Mouse (Mus musculus) liver, embryonic 16.5 days (tissue): ENCODE measurements at regions not wholly inside any gene's neighbourhood (a gene's known extent, or its start where the extent isn't known, plus 50 kb on each side); places are given as distances from the start of the nearest gene placed in this dataset.

Experiments
- ATAC-seq: fragments of 200-750 bp; cut with Nextera tagmentation; 2 replicates; pipeline ENCODE4 v1.8.0; 2017; ENCODE audit warnings: low read depth, mild to moderate bottlenecking, moderate number of reproducible peaks, moderate library complexity
- H3K27ac ChIP-seq: fragments of 300-500 bp; sonication (generic); 2 replicates; pipeline ENCODE4 v1.5.1; 2014; ENCODE audit warnings: mild to moderate bottlenecking, low read length
- H3K27me3 ChIP-seq: fragments of 300-500 bp; sonication (generic); 2 replicates; pipeline ENCODE4 v1.6.1; 2014; ENCODE audit warnings: low read depth, low read length, mixed read lengths; ENCODE audit not compliant: control insufficient read depth, insufficient read depth
- H3K36me3 ChIP-seq: fragments of 300-500 bp; sonication (generic); 2 replicates; pipeline ENCODE4 v1.6.1; 2014; ENCODE audit warnings: mild to moderate bottlenecking; ENCODE audit not compliant: control insufficient read depth, insufficient read depth
- H3K4me1 ChIP-seq: fragments of 300-500 bp; sonication (generic); 2 replicates; pipeline ENCODE4 v1.6.1; 2014; ENCODE audit warnings: low read depth, low read length, mixed read lengths; ENCODE audit not compliant: control insufficient read depth
- H3K4me2 ChIP-seq: fragments of 300-500 bp; sonication (generic); 2 replicates; pipeline ENCODE4 v1.6.1; 2014; ENCODE audit warnings: low read depth, low read length, mixed read lengths
- H3K4me3 ChIP-seq: fragments of 300-500 bp; sonication (generic); 2 replicates; pipeline ENCODE4 v1.5.1; 2014; ENCODE audit warnings: low read depth, mild to moderate bottlenecking, low read length
- H3K9ac ChIP-seq: fragments of 300-500 bp; sonication (generic); 2 replicates; pipeline ENCODE4 v1.6.1; 2014; ENCODE audit warnings: low read depth, low read length
- H3K9me3 ChIP-seq: fragments of 300-500 bp; sonication (generic); replicated peaks from 2 replicates; pipeline ENCODE4 v1.6.1; 2016; ENCODE audit warnings: low read length; ENCODE audit not compliant: control insufficient read depth
- WGBS: fragments of 180-500 bp; shearing (Covaris S2); extraction: QIAGEN DNeasy Blood & Tissue Kit; methylation state at CpG from one replicate; pipeline ENCODE4 v1.1.7; 2014; ENCODE audit not compliant: insufficient replicate concordance; 5-methylcytosine and 5-hydroxymethylcytosine counted together

DNA sequence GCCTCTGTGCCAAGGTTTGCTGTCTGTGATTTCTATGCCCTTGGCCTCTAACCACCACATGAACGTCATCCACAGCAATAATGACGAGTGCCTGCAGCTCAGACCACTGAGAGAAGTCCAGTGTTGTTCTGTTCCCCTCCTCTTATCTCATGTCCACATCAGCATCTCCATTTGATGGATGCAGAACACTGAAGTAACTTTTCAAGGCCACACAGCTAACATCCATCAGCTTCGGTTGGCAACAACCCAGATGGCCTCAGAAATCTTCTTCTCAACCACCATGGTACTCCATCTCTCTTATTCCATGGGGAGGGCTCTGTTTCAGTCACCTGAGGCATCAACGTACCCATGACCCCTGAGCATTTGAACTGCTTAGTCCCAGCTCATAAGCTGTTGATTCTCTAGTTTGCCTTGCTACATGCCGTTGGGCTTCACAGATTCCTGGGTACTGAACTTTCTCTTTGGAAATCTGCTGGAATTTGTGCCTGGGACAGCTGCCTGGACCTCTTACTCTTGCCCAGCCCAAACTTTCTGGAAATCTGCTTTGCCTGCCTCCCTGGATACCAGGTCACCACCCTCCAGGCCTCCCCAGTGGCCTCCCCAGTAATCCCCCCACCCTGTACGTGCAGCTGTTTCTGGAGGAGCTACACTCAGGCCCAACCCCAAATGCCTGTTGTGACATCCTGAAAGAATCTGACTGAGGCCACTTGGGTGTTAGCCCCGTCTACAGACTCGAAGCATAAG is 94.1 kb upstream of the Fggy start:
- ATAC-seq, result no peak
- Histone ChIP-seq H3K27ac (no peak overlapping the region), H3K4me3 (no peak overlapping the region), H3K27me3 (no peaks in the 10 kb centered on the region), H3K36me3 (no peaks in the 10 kb centered on the region), H3K4me1 (no peaks in the 10 kb centered on the region), H3K9ac (no peak overlapping the region), H3K9me3 (no peaks in the 10 kb centered on the region), H3K4me2 (no peak overlapping the region)
- 50% methylated on average over 8 of the region's 8 CpGs for WGBS

DNA sequence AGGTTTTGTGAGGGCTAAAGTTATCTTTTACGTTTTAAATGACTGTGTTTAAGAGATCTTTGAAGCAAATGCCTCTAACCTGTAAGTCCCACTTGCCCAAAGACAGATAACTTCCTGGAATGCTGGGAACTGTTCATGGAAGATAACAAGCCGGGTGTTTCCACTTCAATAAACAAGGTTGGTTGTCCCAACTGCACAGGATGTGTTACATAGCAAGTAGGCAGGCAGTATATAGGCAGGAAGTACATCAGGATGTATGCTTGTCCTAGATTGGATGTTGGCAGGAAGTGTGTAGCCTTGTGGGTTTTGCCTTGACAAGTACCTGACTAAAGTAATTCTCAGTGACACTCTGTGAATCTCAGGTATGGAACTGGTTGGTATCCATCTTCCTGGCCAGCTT is 90.7 kb upstream of the Fggy start:
- H3K27ac ChIP-seq, result no peak overlapping the region
- no peak for ATAC-seq
- no peaks in the 10 kb centered on the region for H3K27me3 ChIP-seq
- no peaks in the 10 kb centered on the region for H3K4me1 ChIP-seq
- 2% methylated on average over 2 of the region's 2 CpGs for WGBS
- no peaks in the 10 kb centered on the region for H3K9me3 ChIP-seq
- H3K36me3 ChIP-seq, result no peaks in the 10 kb centered on the region
- H3K9ac ChIP-seq, result no peak overlapping the region
- no peak overlapping the region for H3K4me2 ChIP-seq
- no peak overlapping the region for H3K4me3 ChIP-seq

DNA sequence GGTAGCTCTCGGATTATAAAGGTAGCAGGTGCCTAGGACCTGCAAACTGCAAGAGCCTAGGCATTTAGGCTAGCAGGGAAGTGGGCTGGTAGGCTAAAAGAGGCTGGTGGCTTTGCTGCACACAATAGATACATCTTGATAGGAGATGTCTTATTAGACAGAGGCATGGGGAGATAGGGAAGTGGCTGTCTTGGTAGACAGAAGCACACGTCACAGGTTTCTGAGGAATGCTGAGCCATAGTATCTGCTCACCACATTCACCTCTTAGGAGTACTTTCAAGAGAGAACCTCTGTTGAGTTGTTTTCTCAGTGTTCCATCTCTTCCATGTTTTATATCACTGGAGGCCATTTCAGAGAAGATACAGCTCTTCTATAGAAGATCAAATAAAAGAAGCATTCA is 89.8 kb upstream of the Fggy start:
- no peak overlapping the region for H3K4me2 ChIP-seq
- no peak overlapping the region for H3K9ac ChIP-seq
- H3K4me3 ChIP-seq, result no peak overlapping the region
- no peaks in the 10 kb centered on the region for H3K4me1 ChIP-seq
- no peaks in the 10 kb centered on the region for H3K36me3 ChIP-seq
- WGBS, result 23% methylated on average over 2 of the region's 2 CpGs
- H3K27ac ChIP-seq, result no peak overlapping the region
- ATAC-seq, result no peak
- no peaks in the 10 kb centered on the region for H3K27me3 ChIP-seq
- H3K9me3 ChIP-seq, result no peaks in the 10 kb centered on the region

DNA sequence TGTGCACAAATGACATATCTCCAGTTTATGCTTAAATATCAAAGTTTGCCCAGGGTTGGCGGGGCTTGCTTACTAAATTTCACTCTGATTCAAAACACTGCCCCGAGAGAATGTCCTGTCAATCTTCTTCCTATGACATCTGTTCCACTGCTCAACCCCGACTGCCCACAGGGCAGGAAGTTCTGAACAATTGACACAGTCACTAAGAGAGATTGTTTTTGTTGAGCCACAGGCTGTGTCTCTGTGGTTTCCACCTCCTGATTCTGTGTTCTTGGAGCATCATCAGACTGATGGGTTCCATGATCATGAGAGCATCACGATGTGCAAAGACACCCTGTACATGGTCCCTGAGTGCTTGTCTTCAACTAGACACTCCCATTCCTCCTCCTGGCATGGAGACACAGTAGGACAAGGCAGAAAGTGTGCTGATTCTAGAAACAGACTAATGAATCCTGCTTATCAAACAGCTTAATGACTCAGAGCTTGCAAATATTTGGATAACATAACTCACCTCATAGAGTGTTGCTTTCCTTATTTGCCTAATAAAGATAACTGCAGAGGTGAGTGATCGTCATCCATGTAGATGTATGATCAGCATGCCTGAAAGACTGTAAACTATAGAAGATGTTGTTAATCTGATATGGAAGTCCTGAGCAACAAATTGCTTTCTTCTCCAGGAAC is 82.4 kb upstream of the Fggy start:
- no peak overlapping the region for H3K27ac ChIP-seq
- WGBS, result 26% methylated on average over 5 of the region's 5 CpGs
- H3K4me1 ChIP-seq, result no peaks in the 10 kb centered on the region
- H3K27me3 ChIP-seq, result no peaks in the 10 kb centered on the region
- no peak overlapping the region for H3K9ac ChIP-seq
- no peak overlapping the region for H3K4me3 ChIP-seq
- no peaks in the 10 kb centered on the region for H3K36me3 ChIP-seq
- no peak overlapping the region for H3K4me2 ChIP-seq
- no peak for ATAC-seq
- H3K9me3 ChIP-seq, result no peaks in the 10 kb centered on the region

DNA sequence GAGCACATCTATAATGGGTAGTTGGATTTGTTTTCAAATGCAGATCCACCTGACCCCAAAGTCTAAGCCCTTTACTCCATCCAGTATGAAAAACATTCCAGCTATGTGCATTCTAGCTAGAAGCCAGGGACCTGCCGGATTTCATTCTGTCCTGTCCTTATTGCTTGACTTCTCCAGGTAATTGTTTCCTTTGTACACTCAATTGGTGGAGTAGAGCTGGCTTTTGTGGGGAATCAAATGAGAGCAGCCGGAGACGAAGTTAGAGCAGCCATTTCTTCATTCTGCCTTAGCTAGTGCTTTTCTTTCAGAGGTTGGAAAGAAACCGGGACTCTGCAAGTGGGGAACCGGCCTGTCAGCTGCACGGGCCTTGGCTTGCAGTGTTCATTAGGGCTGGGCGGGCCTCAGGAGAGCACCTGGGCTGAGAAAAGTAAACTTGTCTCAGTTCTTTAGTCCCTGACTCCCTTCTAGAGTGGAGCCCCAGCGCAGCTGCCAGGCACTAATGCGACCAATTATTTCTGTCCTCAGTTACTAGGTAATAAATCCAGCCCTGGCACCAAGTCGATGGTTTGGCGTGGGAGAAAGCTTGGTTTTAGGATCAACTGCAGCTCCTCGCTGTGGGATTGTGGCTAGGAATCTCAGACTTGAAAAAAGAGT is 81.1 kb upstream of the Fggy start:
- no peak overlapping the region for H3K27ac ChIP-seq
- WGBS, result 62% methylated on average over 12 of the region's 12 CpGs
- no peaks in the 10 kb centered on the region for H3K9me3 ChIP-seq
- no peaks in the 10 kb centered on the region for H3K4me1 ChIP-seq
- no peak overlapping the region for H3K4me3 ChIP-seq
- no peak overlapping the region for H3K9ac ChIP-seq
- no peaks in the 10 kb centered on the region for H3K36me3 ChIP-seq
- H3K27me3 ChIP-seq, result no peaks in the 10 kb centered on the region
- no peak overlapping the region for H3K4me2 ChIP-seq
- ATAC-seq, result no peak

DNA sequence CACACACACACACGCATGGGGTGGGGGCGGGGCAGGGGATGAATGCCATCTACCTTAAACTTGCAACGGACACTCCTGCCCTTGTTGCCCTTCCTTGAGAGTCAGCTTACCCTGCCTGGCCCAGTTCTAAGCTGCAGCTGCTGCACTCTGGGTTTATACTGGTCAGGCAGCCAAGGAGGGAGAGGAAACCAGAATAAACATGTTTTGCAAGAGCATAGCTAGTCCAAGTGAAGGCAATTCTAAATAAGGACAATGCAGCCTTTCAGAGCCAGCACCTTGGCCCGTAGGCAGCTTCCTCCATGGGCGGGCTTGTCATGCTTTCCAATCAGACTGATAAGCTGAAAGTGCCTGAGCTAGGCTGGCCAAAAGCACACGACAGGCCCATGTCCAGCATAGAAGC is 73.7 kb upstream of the Fggy start:
- no peak overlapping the region for H3K4me3 ChIP-seq
- H3K4me2 ChIP-seq, result no peak overlapping the region
- H3K27ac ChIP-seq, result no peak overlapping the region
- no peaks in the 10 kb centered on the region for H3K4me1 ChIP-seq
- no peaks in the 10 kb centered on the region for H3K9me3 ChIP-seq
- ATAC-seq, result no peak
- H3K9ac ChIP-seq, result no peak overlapping the region
- 43% methylated on average over 4 of the region's 6 CpGs for WGBS
- H3K36me3 ChIP-seq, result no peaks in the 10 kb centered on the region
- H3K27me3 ChIP-seq, result no peaks in the 10 kb centered on the region

DNA sequence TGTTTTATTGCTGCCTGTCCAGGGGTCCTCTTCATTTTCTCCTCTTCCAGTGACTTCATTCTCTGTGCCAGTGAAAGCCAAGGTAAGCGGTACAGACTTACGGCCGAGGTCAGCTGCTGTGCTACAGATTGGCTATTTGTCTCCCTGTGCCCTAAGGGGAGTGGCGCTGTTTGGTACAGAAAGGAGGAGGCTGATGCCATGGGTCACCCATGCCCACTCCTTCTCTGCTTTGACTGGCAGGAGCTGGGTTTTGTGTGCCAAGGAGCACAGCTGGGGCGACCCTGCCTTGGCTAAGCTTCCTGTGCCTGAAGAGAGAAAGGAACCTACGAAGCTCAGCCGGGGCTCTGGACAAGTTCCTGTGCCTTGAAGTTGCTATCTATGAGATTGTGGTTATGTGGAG is 70.0 kb upstream of the Fggy start:
- H3K27ac ChIP-seq, result peak overlapping the region; percentile 66
- WGBS, result 44% methylated on average over 7 of the region's 7 CpGs
- H3K36me3 ChIP-seq, result no peaks in the 10 kb centered on the region
- no peak for ATAC-seq
- H3K4me2 ChIP-seq, result no peak overlapping the region
- H3K9me3 ChIP-seq, result no peaks in the 10 kb centered on the region
- H3K4me1 ChIP-seq, result no peaks in the 10 kb centered on the region
- no peak overlapping the region for H3K9ac ChIP-seq
- H3K4me3 ChIP-seq, result no peak overlapping the region
- no peaks in the 10 kb centered on the region for H3K27me3 ChIP-seq

DNA sequence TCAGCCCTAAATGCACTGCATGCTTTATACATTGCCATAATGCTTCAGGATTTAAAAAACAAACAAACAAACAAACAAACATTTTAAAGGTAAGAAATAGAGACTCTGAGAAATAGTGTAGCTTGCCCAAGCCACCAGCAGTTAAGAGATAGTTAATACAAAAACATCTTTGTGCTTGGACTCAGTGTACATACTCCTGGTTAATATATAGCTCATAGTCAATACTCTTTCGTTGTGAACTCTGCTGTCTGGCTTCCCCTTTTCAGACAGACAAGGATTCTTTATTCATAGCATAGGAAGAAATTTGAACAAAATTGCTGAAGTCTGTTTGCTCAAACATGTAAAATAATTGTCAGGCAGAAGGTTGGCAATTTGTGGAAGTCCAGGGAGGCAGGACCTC is 69.3 kb upstream of the Fggy start:
- H3K27me3 ChIP-seq, result no peaks in the 10 kb centered on the region
- WGBS, result 24% methylated on average over 1 of the region's 1 CpGs
- peak overlapping the region; percentile 46 for H3K27ac ChIP-seq
- H3K4me1 ChIP-seq, result no peaks in the 10 kb centered on the region
- no peaks in the 10 kb centered on the region for H3K9me3 ChIP-seq
- H3K4me3 ChIP-seq, result no peak overlapping the region
- H3K4me2 ChIP-seq, result no peak overlapping the region
- H3K9ac ChIP-seq, result no peak overlapping the region
- no peaks in the 10 kb centered on the region for H3K36me3 ChIP-seq
- ATAC-seq, result peak; percentile 69

DNA sequence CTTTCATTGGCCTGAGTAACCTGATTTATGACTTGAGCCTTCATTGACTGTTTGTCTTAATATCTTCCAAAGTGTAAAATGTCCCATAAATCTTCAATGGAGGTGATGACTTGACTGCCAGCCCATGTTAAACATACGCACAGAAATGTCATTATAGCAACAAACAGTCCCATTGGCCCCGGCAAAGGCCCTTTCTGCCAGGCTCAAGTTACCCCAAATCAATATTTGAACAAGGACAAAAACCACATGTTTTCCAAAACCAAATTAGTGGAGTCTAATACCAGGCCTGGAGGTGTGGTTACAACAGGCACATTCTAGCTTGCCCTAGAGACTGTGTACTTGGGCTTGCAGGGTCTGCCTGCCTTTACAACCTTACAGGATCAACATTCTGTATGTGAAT is 68.2 kb upstream of the Fggy start:
- Histone ChIP-seq H3K4me3 (no peak overlapping the region), H3K4me1 (no peaks in the 10 kb centered on the region), H3K36me3 (no peaks in the 10 kb centered on the region), H3K27ac (no peak overlapping the region), H3K9ac (no peak overlapping the region), H3K4me2 (no peak overlapping the region), H3K9me3 (no peaks in the 10 kb centered on the region), H3K27me3 (no peaks in the 10 kb centered on the region)
- 44% methylated on average over 2 of the region's 2 CpGs for WGBS
- ATAC-seq, result 0 out of 2 replicates have a peak, but pooled peaks have one; percentile 27
